Mouse (Mus musculus) thymus, postnatal 36 days (tissue): Measurements from ENCODE around the gene Gipc1.

Source experiments
- DNase-seq, 2 experiments: peaks; one replicate each; pipeline ENCODE4 v3.0.0; 2022; ENCODE audit warnings: mixed read lengths in 2 of 2

The Gipc1 gene

DNA sequence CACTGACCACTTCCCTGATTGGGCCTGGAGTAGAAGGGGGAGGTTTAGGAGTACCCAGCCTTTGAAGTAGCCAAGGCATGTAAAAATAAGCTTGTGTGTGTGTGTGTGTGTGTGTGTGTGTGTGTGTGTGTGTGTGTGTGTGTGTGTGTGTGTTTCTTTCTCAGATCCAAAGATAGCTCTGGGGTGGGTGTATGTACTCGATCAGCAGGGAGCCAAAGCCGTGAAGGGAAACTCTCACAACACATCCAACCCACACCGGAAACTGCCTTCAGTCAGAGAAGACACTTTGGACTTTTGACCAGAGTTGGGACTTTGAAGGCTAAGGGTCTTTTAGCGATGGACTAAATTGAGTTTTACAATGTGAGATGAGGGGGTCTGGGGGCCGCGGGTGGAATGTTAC is 2.8 kb upstream of the Gipc1 start:
- no peak for DNase-seq

DNA sequence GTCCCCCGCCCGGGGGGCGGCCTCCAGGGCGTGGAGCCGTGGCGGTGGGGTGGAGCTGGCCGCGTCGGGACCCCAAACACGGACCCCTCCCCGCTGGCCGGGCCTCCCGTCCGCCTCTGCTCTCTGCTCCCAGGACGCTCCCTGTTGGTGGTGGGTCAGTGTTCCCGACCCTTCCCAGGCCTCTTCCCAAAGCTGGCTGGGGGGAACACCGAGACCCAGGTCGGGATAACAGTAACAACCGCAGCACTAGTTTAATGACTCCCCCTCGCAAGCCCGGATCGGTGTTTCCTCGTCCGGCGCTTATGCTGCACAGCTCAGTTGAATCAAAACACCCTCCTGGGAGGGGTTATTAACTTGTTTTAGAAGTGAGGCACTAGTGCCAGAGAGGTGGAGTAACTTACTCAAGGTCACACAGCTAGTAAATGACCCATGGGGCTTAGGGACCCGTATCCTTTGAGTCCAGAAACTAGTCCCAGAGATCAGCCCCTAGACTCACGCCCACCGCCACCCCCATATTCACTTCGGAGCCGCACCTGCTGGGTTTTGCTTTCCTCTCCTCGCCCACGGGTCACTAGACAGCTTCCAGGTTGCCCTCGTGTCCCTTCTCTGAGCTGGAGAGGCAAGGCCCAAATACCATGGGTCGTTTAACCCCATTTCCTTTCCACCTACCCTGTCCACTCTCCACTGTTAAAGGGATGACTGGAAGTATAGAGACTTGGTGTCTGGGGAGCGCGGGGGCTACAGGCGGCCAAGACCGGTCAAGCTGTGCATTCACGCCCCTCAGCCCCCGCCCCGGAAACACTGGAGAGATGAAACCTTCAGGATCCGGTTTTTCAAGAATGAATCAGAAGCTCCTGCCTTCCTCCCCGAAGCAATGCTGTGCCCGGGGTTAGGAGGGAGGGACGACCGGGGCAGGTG is 526 bp downstream of the Gipc1 start:
- peak in 1 of 2 experiments; percentile 48 for DNase-seq

DNA sequence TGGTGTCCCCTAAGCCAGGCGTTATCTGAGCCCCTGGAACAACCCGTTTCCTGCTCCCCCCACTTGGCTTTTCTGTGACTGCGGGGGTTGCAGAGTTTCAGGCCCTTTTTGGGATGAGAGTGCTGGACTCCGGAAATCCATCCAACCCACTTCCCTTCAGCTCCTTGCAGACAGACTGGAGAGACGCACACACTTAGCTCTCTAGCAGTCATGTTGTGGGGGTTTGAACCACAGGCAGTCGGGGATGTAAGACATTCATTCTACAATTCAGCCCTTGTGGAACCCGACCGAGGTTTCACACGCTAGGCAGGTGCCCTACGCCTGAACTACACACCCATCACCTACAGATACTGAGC is 1.2 kb downstream of the Gipc1 start:
- DNase-seq, result no peak

DNA sequence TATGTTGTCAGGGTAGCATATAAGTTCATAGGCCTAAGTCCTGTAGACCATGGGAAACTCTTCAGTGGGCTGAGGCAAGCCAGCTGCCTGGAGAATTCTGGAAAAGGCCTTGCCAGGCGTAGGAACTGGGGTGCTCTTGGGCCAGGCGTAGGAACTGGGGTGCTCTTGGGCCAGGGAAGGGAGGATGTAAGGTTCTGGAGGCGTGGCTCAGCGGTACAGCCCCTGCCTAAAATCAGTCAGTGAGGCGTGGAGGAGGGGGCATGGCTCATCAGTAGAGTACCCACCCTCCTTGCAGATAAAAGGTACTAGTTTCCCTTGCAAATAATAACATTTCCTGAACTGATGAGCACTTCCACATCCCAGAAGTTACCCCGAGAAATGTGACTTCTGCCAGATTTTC is 2.2 kb downstream of the Gipc1 start:
- DNase-seq, result no peak

DNA sequence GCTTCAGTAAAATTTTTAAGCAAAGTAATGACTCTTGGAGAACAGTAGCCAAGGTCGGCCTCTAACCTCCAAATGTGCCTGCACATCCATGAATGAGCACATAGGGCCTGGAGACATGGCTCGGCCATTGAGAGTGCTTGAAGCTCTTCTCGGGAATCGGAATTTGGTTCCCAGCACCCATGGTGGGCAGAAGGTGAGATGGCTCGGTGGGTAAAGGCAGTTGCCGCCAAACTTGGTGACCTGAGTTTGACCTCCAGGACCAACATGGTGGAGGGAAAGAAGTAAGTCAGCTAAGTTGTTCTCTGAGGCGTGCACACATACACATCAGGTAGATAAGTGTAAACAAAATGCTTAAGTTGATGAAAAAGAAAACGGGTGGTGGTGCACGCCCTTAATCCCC is 3.6 kb downstream of the Gipc1 start:
- no peak for DNase-seq

DNA sequence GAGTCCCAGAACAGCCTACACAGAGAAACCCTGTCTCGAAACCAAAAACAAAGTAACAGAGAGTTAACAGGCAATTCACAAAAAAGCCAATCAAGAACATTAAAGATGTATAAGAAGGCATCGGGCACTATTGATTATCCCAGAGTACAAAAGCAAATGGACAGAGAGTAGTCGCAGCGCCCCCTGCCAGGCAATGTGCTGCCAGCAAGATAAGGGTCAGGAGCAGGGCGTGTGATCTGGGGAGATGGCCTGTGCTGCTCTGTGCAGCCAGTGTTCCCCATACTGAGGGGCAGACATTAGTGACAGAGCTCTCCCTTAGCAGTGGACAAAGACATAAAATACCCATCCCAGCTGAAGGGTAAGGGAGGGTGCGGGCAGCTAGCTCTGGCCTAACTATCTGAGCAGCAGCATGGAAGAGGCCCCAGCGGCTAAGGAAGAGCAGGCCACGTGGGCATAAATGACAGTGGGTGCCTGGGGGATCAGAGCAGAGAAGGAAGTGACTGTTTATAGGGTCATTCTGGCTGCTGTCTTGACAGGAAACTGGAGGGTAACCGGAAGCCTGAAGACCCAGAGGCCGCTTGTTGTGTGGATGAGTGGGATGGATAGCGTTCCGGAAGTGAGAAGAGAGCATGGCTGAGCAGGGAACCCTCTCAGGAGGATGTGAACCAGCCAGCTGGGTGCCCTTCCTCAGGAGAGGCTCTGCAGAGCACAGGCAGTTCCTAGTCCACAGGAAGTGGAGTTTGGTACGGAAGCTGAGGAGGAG is 4.2 kb downstream of the Gipc1 start:
- DNase-seq, result no peak

DNA sequence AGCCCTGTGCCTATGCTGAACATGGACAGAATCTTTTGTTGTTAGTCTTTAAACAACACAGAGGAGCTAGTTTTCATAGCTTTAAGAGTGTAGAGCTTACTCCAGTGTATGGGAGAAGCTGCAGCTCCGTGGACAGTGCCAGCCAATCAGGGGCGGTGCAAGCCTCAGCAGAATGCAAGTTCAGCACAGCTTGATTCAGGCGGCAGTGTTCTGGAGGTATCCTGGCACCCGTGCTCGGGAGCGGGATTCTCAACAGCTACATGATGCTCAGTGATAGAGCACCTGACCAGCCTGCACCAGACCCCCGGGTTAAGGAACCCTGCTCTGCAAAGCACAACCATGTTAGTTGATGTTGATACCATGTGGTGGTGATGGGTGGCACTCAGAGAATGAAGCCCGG is 8.1 kb downstream of the Gipc1 start:
- DNase-seq, result no peak

DNA sequence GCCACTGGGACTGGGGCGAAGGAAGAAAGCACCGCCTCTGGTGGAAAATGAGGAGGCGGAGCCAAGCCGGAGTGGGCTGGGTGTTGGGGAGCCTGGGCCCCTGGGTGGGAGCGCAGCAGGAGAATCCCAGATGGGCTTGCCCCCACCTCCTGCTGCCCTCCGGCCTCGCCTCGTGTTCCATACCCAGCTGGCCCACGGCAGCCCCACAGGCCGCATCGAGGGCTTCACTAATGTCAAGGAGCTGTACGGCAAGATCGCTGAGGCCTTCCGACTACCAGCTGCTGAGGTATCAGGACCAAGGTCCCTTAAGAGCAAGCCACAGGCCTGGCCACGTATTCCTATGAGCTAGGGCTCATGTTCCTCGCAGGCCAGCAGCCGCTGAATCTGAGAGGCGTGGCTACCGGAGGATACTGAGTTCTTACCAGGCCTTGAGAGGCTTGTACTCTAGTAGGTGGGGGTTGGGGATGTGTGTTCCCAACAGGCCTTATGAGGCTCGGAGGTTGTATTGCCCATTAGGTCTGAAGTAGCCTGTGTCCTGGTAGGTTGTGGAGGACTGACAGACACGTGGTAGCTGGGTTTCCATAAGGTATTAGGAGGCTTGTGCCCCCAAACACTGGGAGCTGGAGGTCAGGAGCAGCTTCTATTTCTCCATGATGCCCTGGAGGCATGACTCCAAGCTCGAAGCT is 8.7 kb downstream of the Gipc1 start:
- no peak for DNase-seq

DNA sequence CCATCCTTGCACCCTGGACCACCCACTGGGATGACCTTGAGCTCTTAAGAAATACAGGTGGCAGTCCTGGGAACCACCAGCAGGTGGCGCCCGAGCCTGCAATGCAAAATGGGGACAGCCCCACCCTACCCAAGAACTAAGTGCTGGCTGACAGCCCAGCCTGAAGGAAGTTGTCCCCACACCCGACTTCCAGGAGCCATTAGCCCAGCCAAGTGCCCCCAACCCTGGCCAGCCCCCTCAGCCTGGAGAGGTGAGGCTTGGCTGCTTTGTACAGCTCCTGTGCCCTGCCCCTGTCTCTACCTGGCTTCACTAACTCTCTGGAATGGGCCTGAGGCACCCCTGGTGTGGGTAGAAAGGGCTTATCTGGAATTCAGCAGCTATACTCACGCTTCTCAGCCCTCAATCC is 9.9 kb downstream of the Gipc1 start:
- peak; percentile 85 to 89 for DNase-seq

DNA sequence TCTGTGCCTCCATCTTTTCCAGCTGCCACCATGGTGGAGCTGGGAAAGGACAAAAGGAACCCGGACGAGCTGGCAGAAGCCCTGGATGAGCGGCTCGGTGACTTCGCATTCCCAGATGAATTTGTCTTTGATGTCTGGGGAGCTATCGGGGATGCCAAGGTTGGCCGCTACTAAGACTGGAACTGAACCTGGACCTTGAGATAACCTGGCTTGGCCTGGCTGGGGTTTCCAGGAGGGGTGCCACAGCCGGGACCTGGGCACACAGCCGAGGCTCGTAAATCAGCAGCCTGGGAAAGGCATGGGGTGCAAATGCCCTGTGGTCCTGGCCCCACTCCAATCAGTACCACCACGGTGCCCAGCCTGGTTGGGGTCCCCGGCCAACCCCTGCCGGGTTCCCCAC is 11.6 kb downstream of the Gipc1 start:
- no peak for DNase-seq

DNA sequence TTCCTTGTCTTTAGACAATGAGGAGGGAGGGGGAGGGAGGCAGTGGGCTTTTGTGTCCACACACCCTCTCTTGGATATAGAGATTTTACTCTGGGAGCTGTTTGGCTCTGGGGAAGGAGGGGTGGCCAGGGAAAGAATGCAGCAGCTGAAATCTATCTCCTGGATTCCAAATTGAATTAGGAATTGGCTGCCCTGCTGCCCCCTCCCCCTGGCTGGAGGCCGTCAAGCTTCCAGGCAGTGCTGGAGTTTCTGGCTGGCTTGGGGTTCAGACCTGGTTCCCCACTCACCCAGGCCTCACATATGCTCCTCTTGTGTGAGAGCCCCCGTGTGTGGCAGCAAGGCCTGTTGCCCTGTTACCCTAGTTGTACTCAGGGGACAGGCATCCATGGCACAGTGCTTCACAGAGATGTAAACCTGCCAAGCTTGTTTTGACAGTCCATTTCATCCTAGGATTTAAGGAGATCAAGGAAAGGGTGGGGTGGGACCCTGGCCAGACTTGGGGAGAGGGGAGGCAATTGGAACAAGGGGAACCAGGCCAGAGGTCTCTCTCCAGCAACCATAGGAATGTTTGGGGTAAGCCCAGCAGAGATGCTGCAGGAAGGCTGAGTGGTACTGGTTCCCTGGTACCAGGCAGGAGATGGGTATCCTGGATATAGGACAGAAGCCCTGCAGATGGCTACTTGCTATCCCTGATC is 12.6 kb downstream of the Gipc1 start:
- DNase-seq, result no peak

DNA sequence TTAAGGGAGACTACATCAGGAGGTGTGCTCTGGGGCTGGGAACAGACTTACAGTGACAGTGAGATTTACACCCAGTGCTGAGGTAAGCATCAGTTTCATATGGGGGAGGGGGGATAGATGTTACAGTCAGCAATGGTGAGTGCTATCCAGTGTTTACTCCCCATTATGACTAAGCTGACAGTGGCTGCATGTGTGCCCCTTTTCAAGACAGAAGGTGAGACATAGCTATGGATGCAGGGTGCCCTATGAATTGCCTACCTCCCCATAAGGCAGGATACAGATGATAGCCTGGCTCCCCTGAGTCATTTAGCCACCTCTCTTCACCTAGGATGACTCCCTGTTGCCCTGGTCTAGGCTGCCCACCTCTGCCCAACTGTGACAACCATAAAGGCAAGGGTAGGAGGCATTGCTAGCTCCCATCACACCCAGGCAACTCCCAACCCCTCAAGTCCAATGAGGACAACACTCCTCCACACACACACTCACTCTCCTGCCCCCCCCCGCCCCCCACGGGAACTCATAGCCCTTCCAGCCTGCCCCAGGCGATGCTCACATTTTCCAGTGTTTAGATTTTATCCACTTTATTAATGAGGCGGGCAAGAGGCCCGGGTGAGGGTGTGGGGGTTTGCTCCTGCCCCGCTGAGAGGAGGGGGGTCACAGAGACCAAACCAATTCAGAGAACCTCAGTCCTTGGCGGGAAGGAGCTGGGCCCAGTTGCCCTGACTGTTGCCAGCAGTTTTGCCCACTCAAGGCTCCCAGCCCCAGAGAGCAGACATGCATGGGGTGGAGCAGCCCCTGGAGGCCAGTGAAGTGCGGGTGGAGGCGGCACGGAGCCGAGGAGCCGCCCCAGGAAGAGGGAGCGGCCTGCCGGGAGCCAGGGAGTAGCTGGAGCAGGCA is 13.7 kb downstream of the Gipc1 start, which contains the start of gene Ptger1:
TSS of gene Ptger1 (plus strand) at position 710 of the 897 bp plus-strand sequence.
- no peak for DNase-seq

DNA sequence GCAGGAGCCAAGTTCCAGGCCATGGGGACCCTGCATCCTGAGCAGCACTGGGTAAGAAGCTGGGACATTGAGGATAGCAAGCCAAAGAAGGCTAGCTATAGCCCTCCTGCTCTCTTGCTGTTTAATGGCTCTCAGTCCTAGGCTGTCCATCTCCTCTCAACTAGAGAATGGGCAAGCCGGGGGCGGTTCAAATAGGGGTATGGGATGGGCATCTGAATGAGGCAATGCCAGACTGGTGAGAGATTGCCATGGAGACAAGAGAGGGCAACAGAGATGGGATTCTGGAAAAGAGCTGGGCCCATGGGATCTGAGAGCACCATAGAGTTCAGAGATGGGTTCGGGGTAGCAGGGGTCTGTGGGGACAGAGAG is 14.4 kb downstream of the Gipc1 start:
- no peak for DNase-seq

DNA sequence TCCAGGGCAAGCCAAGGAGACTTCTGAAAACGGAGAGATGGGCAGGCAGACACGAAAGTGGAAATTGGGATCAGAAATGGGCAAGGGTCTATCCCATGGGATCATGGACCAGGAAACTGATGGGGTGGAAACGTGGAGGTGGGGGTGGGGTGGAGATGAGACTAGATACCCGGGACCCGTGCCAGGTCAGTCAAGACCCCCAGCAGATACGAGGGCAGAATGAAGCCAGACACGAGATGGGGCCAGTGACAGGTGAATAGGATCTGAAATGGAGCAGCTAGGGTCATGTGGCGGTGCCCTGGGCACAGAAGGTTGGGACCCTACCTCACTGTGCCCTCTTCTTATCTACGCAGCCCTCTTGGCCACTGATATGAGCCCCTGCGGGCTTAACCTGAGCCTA is 15.0 kb downstream of the Gipc1 start:
- no peak for DNase-seq

DNA sequence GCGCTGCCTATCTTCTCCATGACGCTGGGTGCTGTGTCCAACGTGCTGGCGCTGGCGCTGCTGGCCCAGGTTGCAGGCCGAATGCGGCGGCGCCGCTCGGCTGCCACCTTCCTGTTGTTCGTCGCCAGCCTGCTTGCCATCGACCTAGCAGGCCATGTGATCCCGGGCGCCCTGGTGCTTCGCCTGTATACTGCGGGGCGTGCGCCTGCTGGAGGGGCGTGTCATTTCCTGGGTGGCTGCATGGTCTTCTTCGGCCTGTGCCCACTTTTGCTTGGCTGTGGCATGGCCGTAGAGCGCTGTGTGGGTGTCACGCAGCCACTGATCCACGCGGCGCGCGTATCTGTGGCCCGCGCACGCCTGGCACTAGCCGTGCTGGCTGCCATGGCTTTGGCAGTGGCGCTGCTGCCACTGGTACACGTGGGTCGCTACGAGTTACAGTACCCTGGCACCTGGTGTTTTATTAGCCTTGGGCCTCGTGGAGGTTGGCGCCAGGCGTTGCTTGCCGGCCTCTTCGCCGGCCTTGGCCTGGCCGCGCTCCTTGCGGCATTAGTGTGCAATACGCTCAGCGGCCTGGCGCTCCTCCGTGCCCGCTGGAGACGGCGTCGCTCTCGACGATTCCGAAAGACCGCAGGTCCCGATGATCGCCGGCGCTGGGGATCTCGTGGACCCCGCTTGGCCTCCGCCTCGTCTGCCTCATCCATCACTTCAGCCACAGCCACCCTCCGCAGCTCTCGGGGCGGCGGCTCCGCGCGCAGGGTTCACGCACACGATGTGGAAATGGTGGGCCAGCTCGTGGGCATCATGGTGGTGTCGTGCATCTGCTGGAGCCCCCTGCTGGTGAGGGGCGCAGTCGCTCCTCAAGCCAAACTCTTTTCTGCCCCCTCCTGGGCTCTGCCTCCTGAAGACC is 15.8 kb downstream of the Gipc1 start:
- DNase-seq, result peak; percentile 60 to 67

DNA sequence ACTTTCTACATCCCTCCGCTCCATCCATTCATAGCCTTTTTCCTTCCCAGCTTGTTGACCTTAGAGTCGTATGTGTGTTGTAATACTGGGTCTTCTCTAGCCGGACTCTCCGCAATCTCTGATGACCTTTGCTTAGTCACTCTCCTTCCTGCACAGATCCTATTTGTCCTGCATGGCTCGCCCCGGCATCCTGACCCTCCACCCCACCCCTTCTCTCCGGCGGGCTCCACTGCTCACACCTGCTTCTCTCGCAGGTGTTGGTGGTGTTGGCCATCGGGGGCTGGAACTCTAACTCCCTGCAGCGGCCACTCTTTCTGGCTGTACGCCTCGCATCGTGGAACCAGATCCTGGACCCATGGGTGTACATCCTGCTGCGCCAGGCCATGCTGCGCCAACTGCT is 16.5 kb downstream of the Gipc1 start:
- DNase-seq, result no peak

DNA sequence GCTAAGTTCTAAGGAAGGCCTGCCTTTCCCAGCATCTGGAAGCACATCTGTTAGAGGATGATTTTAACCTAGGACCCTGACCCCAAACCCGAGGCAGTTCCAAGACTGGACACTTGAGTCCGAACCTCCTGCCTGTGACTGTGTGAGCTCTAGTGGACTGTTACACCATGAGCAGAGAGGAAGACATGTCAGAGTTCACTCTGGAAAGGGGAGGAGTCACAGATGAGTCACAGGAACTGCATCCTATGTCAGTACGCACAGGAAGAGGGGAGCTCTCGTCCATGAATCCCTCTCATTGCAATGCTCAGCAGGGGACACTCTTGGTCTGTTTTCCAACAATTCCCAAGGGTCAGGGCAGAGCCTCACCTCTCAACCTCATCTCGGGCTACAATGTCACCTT is 20.5 kb downstream of the Gipc1 start:
- DNase-seq, result no peak

DNA sequence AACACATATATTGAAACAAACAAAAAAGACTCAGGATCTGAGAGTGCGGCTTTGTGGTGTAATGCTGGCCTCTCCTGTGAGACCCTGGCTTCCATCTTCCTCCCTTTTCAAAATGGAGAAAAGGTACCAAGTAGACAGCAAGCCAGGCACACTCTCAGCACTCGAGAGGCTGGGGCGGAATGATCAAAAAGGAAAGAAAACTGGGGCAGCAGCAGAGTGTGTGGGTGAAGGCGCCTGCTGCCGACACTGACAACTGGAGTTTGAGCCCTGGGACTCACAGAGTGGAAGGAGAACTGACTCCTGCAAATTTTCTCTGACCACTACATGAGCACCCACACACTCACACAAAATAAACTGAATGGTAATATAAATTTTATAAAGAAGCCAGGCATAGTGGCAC is 22.0 kb downstream of the Gipc1 start:
- DNase-seq, result no peak

DNA sequence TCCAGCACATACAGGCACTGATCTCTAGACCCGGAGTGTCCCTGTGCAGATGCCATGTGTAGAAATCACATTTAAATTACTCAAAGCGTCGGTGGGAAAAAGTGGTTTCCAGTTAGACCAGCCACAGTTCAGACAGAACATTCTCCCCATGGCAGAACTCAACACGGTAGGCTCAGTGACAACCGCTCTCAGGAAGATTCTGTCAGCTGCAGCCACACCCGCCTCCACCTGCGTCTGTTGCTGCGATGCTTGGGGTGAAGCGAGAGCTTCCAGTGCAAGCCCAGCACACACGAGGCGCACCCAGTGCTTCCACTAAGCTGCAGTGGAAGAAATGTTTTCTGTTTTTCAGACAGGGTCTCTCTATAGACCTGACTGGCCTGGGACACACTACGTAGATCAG is 27.4 kb downstream of the Gipc1 start:
- DNase-seq, result no peak

DNA sequence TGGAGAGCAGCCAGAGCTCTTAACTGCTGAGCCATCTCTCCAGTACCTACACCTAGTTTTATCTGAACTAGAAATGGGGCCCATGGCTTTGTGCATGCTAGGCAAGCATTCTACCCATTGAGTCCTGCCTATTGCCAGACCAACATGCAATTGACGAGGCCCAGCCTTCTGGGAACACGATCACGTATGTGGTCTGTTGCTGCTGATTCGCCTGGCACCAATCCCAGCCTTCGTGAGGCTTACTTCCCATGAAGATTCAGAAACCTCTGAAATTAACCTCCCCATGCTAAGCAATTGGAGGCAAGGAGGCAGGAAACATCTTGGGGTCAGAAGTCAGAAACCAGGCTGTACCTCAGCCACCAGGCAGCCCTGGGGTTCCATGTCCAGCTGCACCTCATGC is 28.1 kb downstream of the Gipc1 start:
- no peak for DNase-seq

DNA sequence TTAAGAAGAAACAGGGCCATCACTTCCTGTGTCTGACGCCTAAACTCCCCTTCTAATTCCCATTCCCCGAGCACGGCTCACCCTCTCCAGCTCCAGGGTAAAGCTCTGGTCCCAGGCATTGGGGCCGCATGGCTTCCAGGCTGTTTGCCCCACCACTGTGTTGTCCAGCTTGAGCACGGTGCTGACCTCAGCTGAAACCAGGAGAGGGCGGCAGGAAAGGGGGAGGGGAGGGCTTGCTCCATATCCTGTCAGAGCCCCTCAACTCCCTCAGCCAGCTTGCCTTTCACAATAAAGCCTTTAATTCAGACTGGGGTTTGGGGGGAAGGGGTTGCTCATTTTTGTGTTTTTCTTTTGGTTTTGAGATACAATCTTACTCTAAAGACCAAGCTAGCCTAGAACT is 28.6 kb downstream of the Gipc1 start:
- no peak for DNase-seq
